Mouse (Mus musculus) heart, adult 18-20 months (tissue): ENCODE results near the gene Gaa. TPM values are rescaled to one million over a fixed set of nuclear protein-coding genes. Genes with fewer than 3 reads are reported as not detected.
A peak's percentile ranks its signal among the peaks of the same experiment; 100 is the strongest.
"Not testable (repeated sequence)": the region's sequence is repeated elsewhere in the genome, so short reads cannot be mapped to it uniquely, and the experiment has no call there.

ENCODE experiments used
- DNase-seq, 2 experiments: peaks; one replicate each; pipeline ENCODE4 v3.0.0; 2021 to 2022; ENCODE audit warnings: mixed read lengths in 1 of 2
- total RNA-seq, 2 experiments: library from RNA; stranded (reverse); gene quantifications; 2 replicates each; pipeline ENCODE4 v1.2.3; 2021

Gene Gaa
- total RNA-seq, 2 experiments from 2014 or later: 91.3 to 110 TPM

- DNase-seq: peak in 1 of 2 experiments; percentile 36
These were observed 14.7 kb upstream of the Gaa start for GRCm38 (mm10) chr11:119252854-119253541.

- not testable (repeated sequence) for DNase-seq
These were observed 11.1 kb upstream of the Gaa start for GRCm38 (mm10) chr11:119256557-119256956.

GRCm38 (mm10) chr11:119258216-119258571 lies 9.5 kb upstream of the Gaa start:
- no peak for DNase-seq

- peak; percentile 78 to 84 for DNase-seq
These were observed 8.9 kb upstream of the Gaa start for GRCm38 (mm10) chr11:119258572-119259322.

- no peak for DNase-seq
These were observed 7.7 kb upstream of the Gaa start for GRCm38 (mm10) chr11:119259977-119260376.

- DNase-seq: no peak
These were observed 3.3 kb upstream of the Gaa start for GRCm38 (mm10) chr11:119264413-119264812.

GRCm38 (mm10) chr11:119265811-119266210 lies 1.9 kb upstream of the Gaa start:
- no peak for DNase-seq

GRCm38 (mm10) chr11:119267241-119267674 lies 429 bp upstream of the Gaa start:
- DNase-seq: peak; percentile 51 to 73

GRCm38 (mm10) chr11:119268557-119269195 lies 989 bp downstream of the Gaa start:
- peak in 1 of 2 experiments; percentile 18 for DNase-seq

- DNase-seq: not testable (repeated sequence)
These were observed 4.8 kb downstream of the Gaa start for GRCm38 (mm10) chr11:119272492-119272891.

- DNase-seq: no peak
These were observed 5.7 kb downstream of the Gaa start for GRCm38 (mm10) chr11:119273186-119273930.

GRCm38 (mm10) chr11:119281030-119281429 lies 13.3 kb downstream of the Gaa start:
- no peak for DNase-seq

- peak; percentile 18 to 33 for DNase-seq
These were observed 18.3 kb downstream of the Gaa start for GRCm38 (mm10) chr11:119285791-119286527.

GRCm38 (mm10) chr11:119287207-119287992 lies 19.7 kb downstream of the Gaa start:
- no peak for DNase-seq

GRCm38 (mm10) chr11:119292861-119293260 lies 25.2 kb downstream of the Gaa start:
- DNase-seq: not testable (repeated sequence)

GRCm38 (mm10) chr11:119297996-119298395 lies 30.3 kb downstream of the Gaa start:
- no peak for DNase-seq

GRCm38 (mm10) chr11:119298917-119299316 lies 31.2 kb downstream of the Gaa start:
- no peak for DNase-seq

GRCm38 (mm10) chr11:119299391-119300245 lies 31.9 kb downstream of the Gaa start, which contains the start of gene Eif4a3:
Gene Eif4a3 (minus strand): TSS chr11:119300089.
- DNase-seq: peak; percentile 96 to 97

- no peak for DNase-seq
These were observed 32.7 kb downstream of the Gaa start for GRCm38 (mm10) chr11:119300246-119300935.
